Mouse (Mus musculus) intestine, embryonic 16.5 days (tissue): ENCODE measurements at regions not wholly inside any gene's neighbourhood (a gene's known extent, or its start where the extent isn't known, plus 50 kb on each side); places are given as distances from the start of the nearest gene placed in this dataset.

Source experiments
- ATAC-seq: fragments of 200-750 bp; cut with Nextera tagmentation; 2 replicates; pipeline ENCODE4 v1.8.0; 2017; ENCODE audit warnings: moderate TSS enrichment, moderate library complexity
- H3K27ac ChIP-seq: fragments of 300-500 bp; sonication (generic); 2 replicates; pipeline ENCODE4 v1.5.1; 2014; ENCODE audit warnings: mild to moderate bottlenecking, low read length
- H3K27me3 ChIP-seq: fragments of 300-500 bp; sonication (generic); replicated peaks from 2 replicates; pipeline ENCODE4 v1.6.1; 2014; ENCODE audit warnings: low read length, control low read depth, mixed read lengths; ENCODE audit not compliant: control insufficient read depth, insufficient read depth
- H3K36me3 ChIP-seq: fragments of 300-500 bp; sonication (generic); 2 replicates; pipeline ENCODE4 v1.6.1; 2014; ENCODE audit warnings: low read length, control low read depth; ENCODE audit not compliant: control insufficient read depth, insufficient read depth
- H3K4me1 ChIP-seq: fragments of 300-500 bp; sonication (generic); 2 replicates; pipeline ENCODE4 v1.6.1; 2014; ENCODE audit warnings: low read length, control low read depth, mixed read lengths; ENCODE audit not compliant: control insufficient read depth, insufficient read depth
- H3K4me2 ChIP-seq: fragments of 300-500 bp; sonication (generic); 2 replicates; pipeline ENCODE4 v1.6.1; 2014; ENCODE audit warnings: low read depth, low read length, control low read depth
- H3K4me3 ChIP-seq: fragments of 300-500 bp; sonication (generic); 2 replicates; pipeline ENCODE4 v1.5.1; 2014; ENCODE audit warnings: mild to moderate bottlenecking, low read length
- H3K9ac ChIP-seq: fragments of 300-500 bp; sonication (generic); 2 replicates; pipeline ENCODE4 v1.6.1; 2014; ENCODE audit warnings: low read depth, low read length
- H3K9me3 ChIP-seq: fragments of 300-500 bp; sonication (generic); 2 replicates; pipeline ENCODE4 v1.6.1; 2016; ENCODE audit warnings: low read length, control low read depth; ENCODE audit not compliant: control insufficient read depth
- WGBS: fragments of 180-500 bp; shearing (Covaris S2); extraction: QIAGEN DNeasy Blood & Tissue Kit; methylation state at CpG from one replicate; pipeline ENCODE4 v1.1.7; 2014; 5-methylcytosine and 5-hydroxymethylcytosine counted together

DNA sequence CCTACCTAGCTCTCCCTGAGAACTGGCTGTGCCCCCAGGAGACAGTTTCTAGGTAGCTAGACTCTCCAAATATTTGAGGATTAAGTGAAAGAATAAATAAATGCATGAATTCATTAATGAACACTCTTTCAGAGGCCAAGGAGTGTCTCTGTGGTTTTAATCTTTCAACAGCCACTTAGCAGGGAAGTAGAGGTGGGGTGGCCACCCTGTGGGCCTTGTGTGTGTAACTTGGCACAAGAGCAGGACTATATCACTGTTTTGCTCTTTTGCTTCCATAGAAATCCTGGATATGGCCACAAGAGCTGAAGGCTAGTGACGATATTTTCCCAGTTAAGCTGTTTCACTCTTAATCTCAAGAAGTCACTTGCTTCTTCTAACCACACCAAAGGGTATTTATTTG is 123.1 kb downstream of the Areg start:
- H3K4me3 ChIP-seq: no peak overlapping the region
- no peak overlapping the region for H3K9ac ChIP-seq
- H3K27ac ChIP-seq: no peak overlapping the region
- no peaks in the 10 kb centered on the region for H3K27me3 ChIP-seq
- H3K4me1 ChIP-seq: no peaks in the 10 kb centered on the region
- no peak overlapping the region for H3K4me2 ChIP-seq
- H3K36me3 ChIP-seq: no peaks in the 10 kb centered on the region
- ATAC-seq: no peak
- no peaks in the 10 kb centered on the region for H3K9me3 ChIP-seq
- WGBS: 89% methylated on average over 1 of the region's 1 CpGs

DNA sequence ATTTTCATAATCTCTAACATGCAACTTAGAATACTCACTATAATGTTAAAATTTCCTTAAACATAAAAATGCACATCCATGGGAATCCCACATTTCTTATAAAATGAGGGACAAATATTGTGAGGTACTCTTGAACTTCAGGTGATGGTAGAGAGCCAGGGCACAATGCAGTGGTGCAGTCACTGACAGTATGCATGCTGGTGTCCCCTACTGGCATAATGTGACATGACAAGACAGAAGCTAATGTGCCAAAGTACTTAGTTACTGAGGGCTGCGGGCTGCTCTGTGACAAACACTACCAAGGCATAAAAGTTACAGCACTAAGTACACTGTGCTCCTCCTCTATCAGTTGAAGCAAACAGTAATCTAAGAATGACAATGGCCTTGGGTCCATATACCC is 131.3 kb downstream of the Areg start:
- Histone ChIP-seq H3K4me1 (no peaks in the 10 kb centered on the region), H3K36me3 (no peaks in the 10 kb centered on the region), H3K27ac (no peak overlapping the region), H3K27me3 (no peaks in the 10 kb centered on the region), H3K9me3 (no peaks in the 10 kb centered on the region), H3K9ac (no peak overlapping the region), H3K4me2 (no peak overlapping the region), H3K4me3 (no peak overlapping the region)
- 74% methylated on average over 1 of the region's 1 CpGs for WGBS
- 0 out of 2 replicates have a peak, but pooled peaks have one; percentile 41 for ATAC-seq

DNA sequence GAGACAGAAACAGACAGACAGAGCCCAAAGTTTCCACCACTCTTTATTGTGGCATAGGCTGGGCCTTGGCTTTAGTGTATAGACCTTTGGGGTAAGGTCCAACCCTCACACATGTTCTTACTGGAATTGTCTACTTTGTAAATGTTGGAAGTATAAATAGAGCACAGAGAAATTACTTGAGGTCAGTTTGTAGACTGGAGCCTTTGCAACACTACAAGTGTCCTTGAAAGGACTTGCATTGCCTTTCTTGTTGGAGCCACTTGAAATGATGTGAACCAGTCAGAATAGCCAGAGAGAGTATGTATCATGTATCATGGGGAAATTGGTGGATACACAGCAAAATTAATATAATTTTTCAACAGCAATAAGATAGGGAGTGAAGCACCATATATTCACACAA is 131.4 kb downstream of the Btc start:
- H3K9ac ChIP-seq: no peak overlapping the region
- no peak overlapping the region for H3K27ac ChIP-seq
- no peak for ATAC-seq
- H3K4me1 ChIP-seq: no peaks in the 10 kb centered on the region
- H3K4me2 ChIP-seq: no peak overlapping the region
- H3K4me3 ChIP-seq: no peak overlapping the region
- no peaks in the 10 kb centered on the region for H3K27me3 ChIP-seq
- H3K9me3 ChIP-seq: no peaks in the 10 kb centered on the region
- no peaks in the 10 kb centered on the region for H3K36me3 ChIP-seq

DNA sequence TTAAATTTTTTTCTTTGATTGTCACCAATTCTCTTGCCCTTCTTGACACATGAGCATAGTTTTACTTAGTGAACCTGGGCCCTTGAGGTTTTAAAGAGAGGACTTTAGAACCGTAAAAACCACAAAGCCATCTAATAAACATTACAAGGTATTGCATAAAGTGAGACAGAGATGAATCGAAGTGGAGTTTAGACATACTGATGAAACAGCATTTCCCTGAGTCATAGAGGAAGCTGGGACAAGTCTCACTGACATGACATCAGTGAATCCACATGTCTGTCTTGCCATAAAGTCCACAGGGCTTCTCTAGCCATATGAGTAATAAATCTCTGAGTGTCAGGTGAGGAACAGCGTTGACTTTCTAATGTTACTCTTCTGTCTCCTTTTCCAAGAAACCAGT is 128.4 kb downstream of the Btc start:
- Histone ChIP-seq H3K4me3 (no peak overlapping the region), H3K4me2 (no peak overlapping the region), H3K27ac (peak overlapping the region; percentile 38; the same call in 1 of the 2 replicates), H3K9ac (no peak overlapping the region), H3K36me3 (no peaks in the 10 kb centered on the region), H3K4me1 (no peaks in the 10 kb centered on the region), H3K27me3 (no peaks in the 10 kb centered on the region), H3K9me3 (no peaks in the 10 kb centered on the region)
- WGBS: 52% methylated on average over 3 of the region's 3 CpGs
- peak; percentile 89 for ATAC-seq

DNA sequence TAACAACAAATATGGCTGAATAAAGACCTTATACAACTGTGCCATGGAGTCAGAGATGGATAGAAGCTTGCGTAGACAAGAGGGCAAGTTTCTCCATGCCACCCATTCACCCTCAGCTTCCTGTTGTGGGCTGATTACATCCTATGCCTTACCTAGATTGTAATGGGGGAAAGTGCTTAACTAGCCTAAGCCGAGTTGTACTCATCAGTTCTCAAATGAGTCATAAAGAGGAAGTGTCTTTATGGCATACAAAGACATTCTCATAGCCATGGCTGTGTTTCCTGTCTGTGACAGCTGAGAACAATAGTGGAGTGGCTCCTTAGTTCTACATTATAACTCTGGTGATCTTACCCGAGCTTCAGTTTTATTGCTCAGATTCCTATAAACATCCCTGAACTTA is 124.3 kb downstream of the Btc start:
- H3K4me1 ChIP-seq: no peaks in the 10 kb centered on the region
- ATAC-seq: no peak
- WGBS: 58% methylated on average over 3 of the region's 3 CpGs

DNA sequence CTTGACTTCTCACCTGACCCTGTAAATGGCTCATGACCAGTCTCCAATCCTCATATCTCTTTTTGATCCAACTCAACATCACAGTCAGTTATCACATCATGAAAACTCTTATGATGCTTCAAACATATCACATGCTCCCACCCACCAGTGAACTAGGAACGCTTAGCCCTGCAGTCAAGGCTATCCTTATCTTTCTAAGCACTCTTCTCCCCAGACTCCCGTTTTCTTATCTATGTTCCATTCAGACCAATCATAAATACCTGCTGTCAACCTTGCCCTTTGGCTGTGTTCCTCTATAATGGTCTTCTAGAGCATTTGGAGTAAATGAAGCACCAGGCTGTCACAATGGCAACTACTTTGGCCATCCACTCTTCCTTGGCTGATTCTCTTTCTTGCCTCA is 123.3 kb downstream of the Btc start:
- 45% methylated on average over 2 of the region's 2 CpGs for WGBS
- H3K4me3 ChIP-seq: no peak overlapping the region
- ATAC-seq: peak; percentile 74
- no peak overlapping the region for H3K9ac ChIP-seq
- no peaks in the 10 kb centered on the region for H3K36me3 ChIP-seq
- H3K27me3 ChIP-seq: no peaks in the 10 kb centered on the region
- H3K9me3 ChIP-seq: no peaks in the 10 kb centered on the region
- no peaks in the 10 kb centered on the region for H3K4me1 ChIP-seq
- H3K27ac ChIP-seq: peak overlapping the region; percentile 19; the same call in 1 of the 2 replicates
- H3K4me2 ChIP-seq: no peak overlapping the region

More for the DNA sequence above, 124.3 kb downstream of the Btc start:
- Histone ChIP-seq H3K4me2 (no peak overlapping the region), H3K9ac (no peak overlapping the region), H3K4me3 (no peak overlapping the region), H3K9me3 (no peaks in the 10 kb centered on the region), H3K27ac (no peak overlapping the region), H3K27me3 (no peaks in the 10 kb centered on the region), H3K36me3 (no peaks in the 10 kb centered on the region)

DNA sequence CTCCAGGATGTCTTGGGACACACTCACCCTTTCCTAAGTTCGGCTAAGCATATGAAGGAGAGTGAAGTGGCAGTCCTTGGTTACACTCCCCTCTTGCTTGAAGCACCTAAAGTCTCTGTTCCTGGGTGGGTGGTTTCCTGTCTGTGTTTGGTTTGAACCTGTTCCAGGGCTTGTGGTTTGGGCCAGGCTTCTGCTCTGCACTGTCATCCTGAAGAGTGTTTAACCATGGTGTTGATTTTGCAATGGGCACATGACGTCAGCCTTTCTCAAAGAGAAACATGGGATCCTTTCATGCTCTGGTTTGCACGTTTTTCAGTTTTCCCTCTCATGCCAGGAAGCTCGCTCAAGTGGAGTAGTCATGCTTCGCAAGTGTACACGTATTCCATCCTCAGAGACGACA is 119.8 kb downstream of the Btc start:
- H3K9me3 ChIP-seq: no peaks in the 10 kb centered on the region
- peak; percentile 36; the same call in 1 of the 2 replicates for ATAC-seq

DNA sequence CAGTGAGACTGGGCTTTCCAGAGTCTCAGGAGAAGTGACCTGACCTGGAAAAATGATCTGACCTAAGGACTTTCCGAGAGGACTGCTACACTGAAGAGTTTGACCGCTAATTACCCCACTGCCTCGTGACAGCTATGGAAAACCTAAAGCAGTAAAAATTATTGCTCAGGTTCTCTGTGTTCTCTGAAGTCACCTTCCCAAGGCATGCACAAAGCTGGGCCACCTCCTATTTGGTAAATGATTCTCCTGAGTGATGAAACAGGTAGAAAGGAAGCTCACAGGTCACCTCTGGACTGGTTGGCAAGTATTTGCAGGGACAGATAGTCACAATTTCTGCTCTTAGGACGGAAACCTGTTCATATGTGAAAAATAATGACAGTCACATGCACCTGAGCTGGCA is 109.7 kb downstream of the Btc start:
- ATAC-seq: peak; percentile 97
- WGBS: 45% methylated on average over 4 of the region's 4 CpGs
- H3K9me3 ChIP-seq: no peaks in the 10 kb centered on the region
- peak overlapping the region; percentile 75 for H3K27ac ChIP-seq
- H3K9ac ChIP-seq: no peak overlapping the region
- no peaks in the 10 kb centered on the region for H3K4me1 ChIP-seq
- no peak overlapping the region for H3K4me2 ChIP-seq
- H3K36me3 ChIP-seq: no peaks in the 10 kb centered on the region
- H3K4me3 ChIP-seq: no peak overlapping the region
- no peaks in the 10 kb centered on the region for H3K27me3 ChIP-seq

More for the DNA sequence above, 119.8 kb downstream of the Btc start:
- 83% methylated on average over 7 of the region's 7 CpGs for WGBS
- Histone ChIP-seq H3K4me3 (no peak overlapping the region), H3K36me3 (no peaks in the 10 kb centered on the region), H3K27me3 (no peaks in the 10 kb centered on the region), H3K9ac (no peak overlapping the region), H3K4me2 (no peak overlapping the region), H3K27ac (no peak overlapping the region), H3K4me1 (no peaks in the 10 kb centered on the region)

DNA sequence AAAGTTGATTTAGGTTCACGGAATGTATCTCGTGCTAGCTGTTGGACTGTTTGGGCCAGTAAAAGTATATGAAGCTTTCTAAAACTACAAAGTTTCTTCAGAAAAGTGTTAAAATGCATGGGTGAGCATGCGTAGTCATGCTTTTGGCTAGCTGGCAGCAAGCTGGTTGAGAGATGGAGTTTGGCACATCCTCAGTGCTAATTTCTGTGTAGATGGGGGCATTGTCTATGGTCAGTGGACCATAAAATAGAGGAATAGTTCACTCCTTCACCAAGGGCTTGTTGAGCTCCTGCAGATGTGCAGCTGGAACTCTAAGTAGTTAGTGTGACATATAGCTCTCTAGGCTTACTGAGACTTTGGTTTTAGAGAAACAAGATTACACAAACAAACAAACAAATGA is 107.8 kb downstream of the Btc start:
- no peaks in the 10 kb centered on the region for H3K36me3 ChIP-seq
- no peak overlapping the region for H3K27ac ChIP-seq
- no peaks in the 10 kb centered on the region for H3K27me3 ChIP-seq
- ATAC-seq: no peak
- no peaks in the 10 kb centered on the region for H3K9me3 ChIP-seq
- no peaks in the 10 kb centered on the region for H3K4me1 ChIP-seq
- no peak overlapping the region for H3K9ac ChIP-seq
- H3K4me3 ChIP-seq: no peak overlapping the region
- WGBS: 84% methylated on average over 3 of the region's 3 CpGs
- H3K4me2 ChIP-seq: no peak overlapping the region

DNA sequence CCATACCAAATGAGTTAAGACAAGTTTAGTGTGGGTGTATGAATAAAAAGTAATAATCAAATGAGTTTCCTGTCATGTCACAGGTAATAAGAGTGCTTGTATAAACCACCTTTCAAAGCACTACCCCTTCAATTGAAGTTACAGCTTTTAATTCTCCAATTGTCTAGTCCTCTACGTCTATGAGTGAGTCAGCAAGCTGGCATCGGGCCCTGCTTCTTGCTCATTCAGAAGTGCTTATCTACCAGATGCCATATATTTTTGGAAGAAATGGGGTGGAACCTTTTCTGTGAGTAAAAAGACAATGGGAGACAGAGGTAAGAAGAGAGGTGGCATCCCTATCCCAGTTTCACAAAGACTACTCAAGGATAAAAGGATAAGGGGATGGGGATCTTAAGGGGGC is 105.7 kb downstream of the Btc start:
- no peak overlapping the region for H3K4me3 ChIP-seq
- no peaks in the 10 kb centered on the region for H3K4me1 ChIP-seq
- no peak for ATAC-seq
- no peaks in the 10 kb centered on the region for H3K36me3 ChIP-seq
- WGBS: 84% methylated on average over 2 of the region's 2 CpGs
- H3K27ac ChIP-seq: no peak overlapping the region
- no peak overlapping the region for H3K4me2 ChIP-seq
- no peaks in the 10 kb centered on the region for H3K9me3 ChIP-seq
- no peaks in the 10 kb centered on the region for H3K27me3 ChIP-seq
- no peak overlapping the region for H3K9ac ChIP-seq
